Mouse (Mus musculus): ENCODE results near the gene Cacna2d2. TPM values are rescaled to one million over a fixed set of nuclear protein-coding genes. Genes with fewer than 3 reads are reported as not detected.

Cacna2d2 gene
- polyA plus RNA-seq, 2 experiments: 0.29 to 9.3 TPM

DNA sequence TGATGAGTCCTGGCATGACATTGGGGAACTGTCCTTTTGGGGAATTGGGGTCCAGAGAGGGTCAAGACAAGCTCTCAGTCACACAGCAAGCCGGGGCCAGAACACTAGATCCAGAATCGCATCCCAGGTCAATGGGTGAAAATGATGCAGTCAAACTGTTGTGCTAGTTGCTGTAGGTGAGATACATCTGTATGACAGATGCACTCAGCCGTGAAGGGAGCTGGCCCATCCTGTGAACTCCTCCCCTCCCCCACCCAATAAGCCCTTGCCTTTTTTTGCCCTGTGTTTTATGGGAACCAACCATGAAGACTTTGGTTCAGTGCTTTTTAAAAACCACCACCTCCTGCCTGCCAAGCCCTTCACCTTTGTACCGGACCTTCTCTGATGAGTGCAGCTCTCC lies 43.5 kb downstream of the Cacna2d2 start:
- H3K4me2 ChIP-seq (replicated peaks; ENCODE audit: low read depth, low read length, severe bottlenecking): no peak overlapping the region
- H3K9me3 ChIP-seq (ENCODE audit: control insufficient read depth, low read length): no peaks in the 10 kb centered on the region
- H3K9ac ChIP-seq (ENCODE audit: low read depth, low read length, severe bottlenecking): no peak overlapping the region
- H3K4me3 ChIP-seq (replicated peaks; ENCODE audit: low read length): no peak overlapping the region
- no peaks in the 10 kb centered on the region for H3K27me3 ChIP-seq (ENCODE audit: control insufficient read depth, insufficient read depth, low read length)
- TF ChIP-seq POLR2A (IDR thresholded peaks at IDR 0.05; ENCODE audit: borderline replicate concordance, extremely low read depth, insufficient read depth, insufficient read length): no peak
- H3K36me3 ChIP-seq (ENCODE audit: control insufficient read depth, insufficient read depth, low read length): no peaks in the 10 kb centered on the region
- H3K27ac ChIP-seq (replicated peaks; ENCODE audit: low read depth, low read length): no peak overlapping the region
- 62% methylated on average over 4 of the region's 4 CpGs for WGBS
- DNase-seq (ENCODE audit: low spot score) (no peak), ATAC-seq (ENCODE audit: low FRiP score, low read depth) (no peak)
- H3K4me1 ChIP-seq (ENCODE audit: control insufficient read depth, insufficient read depth, low read length): no peaks in the 10 kb centered on the region

DNA sequence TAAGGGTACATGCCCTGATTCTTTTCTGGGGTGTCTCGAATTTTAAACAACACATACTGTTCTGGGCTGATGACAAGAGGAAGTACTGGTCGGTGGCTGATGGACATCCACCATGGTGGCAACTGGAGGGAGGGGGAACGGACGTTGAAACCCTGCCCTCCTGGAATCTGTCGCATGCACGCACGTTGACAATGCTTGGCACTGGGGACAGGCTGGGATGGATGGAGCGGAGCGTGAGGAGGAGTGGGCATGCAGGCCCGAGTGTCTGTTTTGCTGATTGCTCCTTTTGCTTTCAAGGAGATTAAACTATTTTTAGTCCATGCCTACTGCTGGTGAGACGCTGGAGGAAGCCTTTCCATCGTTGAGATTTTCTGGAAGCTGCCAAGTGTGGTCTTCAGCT lies 43.9 kb downstream of the Cacna2d2 start:
- TF ChIP-seq POLR2A (IDR thresholded peaks at IDR 0.05; ENCODE audit: borderline replicate concordance, extremely low read depth, insufficient read depth, insufficient read length): no peak
- no peak overlapping the region for H3K4me3 ChIP-seq (replicated peaks; ENCODE audit: low read length)
- no peak overlapping the region for H3K27ac ChIP-seq (replicated peaks; ENCODE audit: low read depth, low read length)
- no peaks in the 10 kb centered on the region for H3K4me1 ChIP-seq (ENCODE audit: control insufficient read depth, insufficient read depth, low read length)
- H3K9ac ChIP-seq (ENCODE audit: low read depth, low read length, severe bottlenecking): no peak overlapping the region
- DNase-seq (ENCODE audit: low spot score): no peak
- no peak overlapping the region for H3K4me2 ChIP-seq (replicated peaks; ENCODE audit: low read depth, low read length, severe bottlenecking)
- H3K27me3 ChIP-seq (ENCODE audit: control insufficient read depth, insufficient read depth, low read length): no peaks in the 10 kb centered on the region
- H3K9me3 ChIP-seq (ENCODE audit: control insufficient read depth, low read length): no peaks in the 10 kb centered on the region
- no peaks in the 10 kb centered on the region for H3K36me3 ChIP-seq (ENCODE audit: control insufficient read depth, insufficient read depth, low read length)
- ATAC-seq (ENCODE audit: low FRiP score, low read depth): no peak
- WGBS: 68% methylated on average over 12 of the region's 12 CpGs

DNA sequence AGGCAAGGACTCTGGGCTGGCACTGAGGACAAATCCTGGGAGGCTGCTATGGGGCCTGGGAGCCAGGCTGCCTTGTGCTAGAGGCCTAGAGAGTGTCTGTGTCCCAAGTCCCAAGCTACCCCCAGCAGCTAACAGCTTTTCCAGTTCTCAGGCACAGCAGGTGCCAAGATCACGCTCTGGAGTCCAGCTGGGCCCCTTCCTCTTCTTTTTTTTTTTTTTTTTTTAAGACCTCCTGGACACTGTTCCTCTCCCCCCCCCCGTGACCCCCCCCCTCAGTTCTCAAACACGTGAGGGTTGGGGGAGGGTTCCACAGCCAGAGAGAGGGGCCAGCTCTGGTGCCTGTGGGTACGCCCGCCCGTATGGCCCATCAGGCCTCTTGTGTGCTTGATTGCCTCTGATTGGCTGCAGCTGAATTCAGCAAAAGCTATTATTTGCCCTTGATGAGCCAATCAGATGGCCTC lies 45.6 kb downstream of the Cacna2d2 start:
- no peaks in the 10 kb centered on the region for H3K36me3 ChIP-seq (ENCODE audit: control insufficient read depth, insufficient read depth, low read length)
- TF ChIP-seq POLR2A (IDR thresholded peaks at IDR 0.05; ENCODE audit: borderline replicate concordance, extremely low read depth, insufficient read depth, insufficient read length): no peak
- no peaks in the 10 kb centered on the region for H3K9me3 ChIP-seq (ENCODE audit: control insufficient read depth, low read length)
- H3K27ac ChIP-seq (replicated peaks; ENCODE audit: low read depth, low read length): no peak overlapping the region
- DNase-seq (ENCODE audit: low spot score): no peak
- H3K4me3 ChIP-seq (replicated peaks; ENCODE audit: low read length): no peak overlapping the region
- H3K4me1 ChIP-seq (ENCODE audit: control insufficient read depth, insufficient read depth, low read length): no peaks in the 10 kb centered on the region
- H3K27me3 ChIP-seq (ENCODE audit: control insufficient read depth, insufficient read depth, low read length): no peaks in the 10 kb centered on the region
- ATAC-seq (ENCODE audit: low FRiP score, low read depth): 0 out of 2 replicates have a peak, but pooled peaks have one; percentile 37
- WGBS: 6% methylated on average over 4 of the region's 6 CpGs
- H3K9ac ChIP-seq (ENCODE audit: low read depth, low read length, severe bottlenecking): no peak overlapping the region
- H3K4me2 ChIP-seq (replicated peaks; ENCODE audit: low read depth, low read length, severe bottlenecking): no peak overlapping the region

DNA sequence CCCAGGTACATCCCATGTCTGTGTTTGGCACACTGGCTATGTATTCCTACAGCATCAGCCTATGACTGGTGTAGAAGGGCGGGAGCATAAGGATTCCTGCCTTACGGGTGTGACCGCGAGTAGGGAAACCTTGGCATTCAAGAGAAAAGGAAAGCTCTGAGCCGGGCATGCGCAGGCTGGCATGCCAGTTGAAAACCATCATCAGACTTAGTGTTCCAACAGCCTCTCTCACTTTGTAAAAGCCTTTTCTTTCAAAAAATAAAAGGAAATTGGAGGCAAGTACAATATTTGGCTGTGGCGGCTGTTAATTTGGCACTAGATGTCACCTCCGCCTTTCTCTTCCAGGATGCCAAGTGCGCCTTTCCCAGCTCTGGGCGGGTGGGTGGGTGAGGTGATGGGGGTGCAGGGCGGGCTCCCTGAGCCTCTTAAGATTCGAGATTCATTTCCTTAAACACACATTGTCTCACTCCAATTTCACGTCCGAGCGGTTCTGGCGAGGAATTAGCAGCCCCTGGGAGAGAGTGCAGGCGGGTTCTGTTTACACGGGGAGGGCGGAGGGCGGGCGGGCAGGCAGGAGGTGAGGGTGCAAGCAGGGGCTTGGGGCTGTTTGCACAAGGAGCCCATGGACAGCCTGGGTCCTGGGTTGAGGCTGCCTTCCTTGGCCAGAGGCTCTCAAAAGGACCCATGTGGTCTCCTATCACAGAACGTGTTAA lies 49.5 kb downstream of the Cacna2d2 start:
- no peak for TF ChIP-seq POLR2A (IDR thresholded peaks at IDR 0.05; ENCODE audit: borderline replicate concordance, extremely low read depth, insufficient read depth, insufficient read length)
- 60% methylated on average over 22 of the region's 22 CpGs for WGBS
- Histone ChIP-seq H3K4me2 (replicated peaks; ENCODE audit: low read depth, low read length, severe bottlenecking) (no peak overlapping the region), H3K4me3 (replicated peaks; ENCODE audit: low read length) (no peak overlapping the region), H3K4me1 (ENCODE audit: control insufficient read depth, insufficient read depth, low read length) (no peaks in the 10 kb centered on the region), H3K9ac (ENCODE audit: low read depth, low read length, severe bottlenecking) (no peak overlapping the region), H3K27me3 (ENCODE audit: control insufficient read depth, insufficient read depth, low read length) (0 out of 2 replicates have a peak, but pooled peaks cover 9% of the 10 kb centered on the region), H3K9me3 (ENCODE audit: control insufficient read depth, low read length) (no peaks in the 10 kb centered on the region), H3K27ac (replicated peaks; ENCODE audit: low read depth, low read length) (no peak overlapping the region), H3K36me3 (ENCODE audit: control insufficient read depth, insufficient read depth, low read length) (no peaks in the 10 kb centered on the region)
- DNase-seq (ENCODE audit: low spot score) (no peak), ATAC-seq (ENCODE audit: low FRiP score, low read depth) (no peak)

DNA sequence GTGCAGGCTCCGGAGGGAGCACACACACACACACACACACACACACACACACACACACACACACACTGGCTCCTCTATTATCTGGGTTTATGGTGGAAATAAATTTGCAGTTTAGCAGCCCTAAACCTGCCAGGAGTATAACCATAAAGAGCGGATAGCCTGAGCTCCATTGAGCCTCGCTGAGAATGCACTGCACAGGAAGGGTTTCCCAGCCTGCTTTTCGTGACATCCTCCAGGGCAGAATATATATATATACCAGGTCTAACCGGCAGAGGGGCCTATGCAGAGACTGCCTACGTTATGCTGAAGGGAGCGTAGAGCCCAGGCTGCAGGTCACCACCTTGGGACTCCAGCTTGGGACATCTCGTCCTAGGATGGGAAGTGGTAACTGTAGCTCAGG lies 52.0 kb downstream of the Cacna2d2 start:
- WGBS: 46% methylated on average over 8 of the region's 8 CpGs
- Histone ChIP-seq H3K36me3 (ENCODE audit: control insufficient read depth, insufficient read depth, low read length) (no peaks in the 10 kb centered on the region), H3K27ac (replicated peaks; ENCODE audit: low read depth, low read length) (no peak overlapping the region), H3K9me3 (ENCODE audit: control insufficient read depth, low read length) (no peaks in the 10 kb centered on the region), H3K4me3 (replicated peaks; ENCODE audit: low read length) (no peak overlapping the region), H3K4me1 (ENCODE audit: control insufficient read depth, insufficient read depth, low read length) (no peaks in the 10 kb centered on the region), H3K9ac (ENCODE audit: low read depth, low read length, severe bottlenecking) (0 out of 2 replicates have a peak overlapping the region, but pooled peaks have one; percentile 16), H3K27me3 (ENCODE audit: control insufficient read depth, insufficient read depth, low read length) (0 out of 2 replicates have a peak, but pooled peaks cover 9% of the 10 kb centered on the region), H3K4me2 (replicated peaks; ENCODE audit: low read depth, low read length, severe bottlenecking) (no peak overlapping the region)
- DNase-seq (ENCODE audit: low spot score) (no peak), ATAC-seq (ENCODE audit: low FRiP score, low read depth) (no peak)
- TF ChIP-seq POLR2A (IDR thresholded peaks at IDR 0.05; ENCODE audit: borderline replicate concordance, extremely low read depth, insufficient read depth, insufficient read length): no peak

All from limb, embryonic 14.5 days (tissue).